Mouse (Mus musculus) hindbrain, embryonic 15.5 days (tissue): ENCODE measurements around the gene Psma5. TPM values are rescaled to one million over a fixed set of nuclear protein-coding genes. Genes with fewer than 3 reads are reported as not detected.
A peak's percentile ranks its signal among the peaks of the same experiment; 100 is the strongest.

Source experiments
- ATAC-seq: fragments of 200-750 bp; cut with Nextera tagmentation; 2 replicates; pipeline ENCODE4 v1.8.0; 2017; ENCODE audit warnings: low read depth, moderate number of reproducible peaks, moderate TSS enrichment; ENCODE audit not compliant: low FRiP score
- H3K27ac ChIP-seq: fragments of 300-500 bp; sonication (generic); replicated peaks from 2 replicates; pipeline ENCODE4 v1.5.1; 2015; ENCODE audit warnings: mild to moderate bottlenecking, inconsistent platforms
- H3K27me3 ChIP-seq: fragments of 300-500 bp; sonication (generic); 2 replicates; pipeline ENCODE4 v1.6.1; 2015; ENCODE audit warnings: control low read depth, inconsistent platforms
- H3K36me3 ChIP-seq: fragments of 300-500 bp; sonication (generic); 2 replicates; pipeline ENCODE4 v1.6.1; 2015; ENCODE audit warnings: control low read depth, inconsistent platforms
- H3K4me1 ChIP-seq: fragments of 300-500 bp; sonication (generic); replicated peaks from 2 replicates; pipeline ENCODE4 v1.6.1; 2015; ENCODE audit warnings: control low read depth, inconsistent platforms
- H3K4me2 ChIP-seq: fragments of 300-500 bp; sonication (generic); 2 replicates; pipeline ENCODE4 v1.6.1; 2015; ENCODE audit warnings: moderate library complexity, mild to moderate bottlenecking, inconsistent platforms
- H3K4me3 ChIP-seq: fragments of 300-500 bp; sonication (generic); 2 replicates; pipeline ENCODE4 v1.5.1; 2015; ENCODE audit warnings: mild to moderate bottlenecking, inconsistent platforms
- H3K9ac ChIP-seq: fragments of 300-500 bp; sonication (generic); 2 replicates; pipeline ENCODE4 v1.6.1; 2015; ENCODE audit warnings: inconsistent platforms
- H3K9me3 ChIP-seq: fragments of 300-500 bp; sonication (generic); 2 replicates; pipeline ENCODE4 v1.6.1; 2016; ENCODE audit warnings: control low read depth, inconsistent platforms
- WGBS: fragments of 180-500 bp; shearing (Covaris S2); methylation state at CpG from one replicate; pipeline ENCODE4 v1.1.7; 2015; 5-methylcytosine and 5-hydroxymethylcytosine counted together
- polyA plus RNA-seq: library from polyadenylated mRNA; unstranded; fragments of >200 nt; fragmentation: Nextera tagmentation; extraction: Ambion mirVana; gene quantifications from 2 replicates; pipeline ENCODE4 v1.2.1, GENCODE M21; 2015

Gene Psma5
- polyA plus RNA-seq, 1 experiment from 2014 or later, result 237 TPM

- no peaks in the 10 kb centered on the region for H3K27me3 ChIP-seq
- 63% methylated on average over 7 of the region's 7 CpGs for WGBS
- H3K9me3 ChIP-seq, result no peaks in the 10 kb centered on the region
- H3K4me3 ChIP-seq, result no peak overlapping the region
- H3K9ac ChIP-seq, result no peak overlapping the region
- H3K27ac ChIP-seq, result peak overlapping the region; percentile 58
- no peak for ATAC-seq
- peaks cover 41% of the 10 kb centered on the region for H3K4me1 ChIP-seq
- H3K4me2 ChIP-seq, result no peak overlapping the region
- H3K36me3 ChIP-seq, result no peaks in the 10 kb centered on the region
Measured at GRCm38 (mm10) chr3:108297050-108297419, 40.3 kb downstream of the Psma5 start.

GRCm38 (mm10) chr3:108297603-108298553, 41.2 kb downstream of the Psma5 start:
- H3K36me3 ChIP-seq, result no peaks in the 10 kb centered on the region
- H3K27me3 ChIP-seq, result no peaks in the 10 kb centered on the region
- ATAC-seq, result no peak
- no peak overlapping the region for H3K27ac ChIP-seq
- no peak overlapping the region for H3K4me2 ChIP-seq
- H3K9ac ChIP-seq, result no peak overlapping the region
- 69% methylated on average over 7 of the region's 7 CpGs for WGBS
- no peak overlapping the region for H3K4me3 ChIP-seq
- H3K4me1 ChIP-seq, result peaks cover 41% of the 10 kb centered on the region
- H3K9me3 ChIP-seq, result no peaks in the 10 kb centered on the region

- Histone ChIP-seq H3K27me3 (no peaks in the 10 kb centered on the region), H3K9me3 (no peaks in the 10 kb centered on the region), H3K4me3 (no peak overlapping the region), H3K36me3 (no peaks in the 10 kb centered on the region), H3K9ac (no peak overlapping the region), H3K27ac (no peak overlapping the region), H3K4me1 (peaks cover 28% of the 10 kb centered on the region), H3K4me2 (no peak overlapping the region)
- ATAC-seq, result no peak
- 84% methylated on average over 6 of the region's 6 CpGs for WGBS
Measured at GRCm38 (mm10) chr3:108300455-108301030, 43.8 kb downstream of the Psma5 start.

- Histone ChIP-seq H3K9ac (no peak overlapping the region), H3K27ac (no peak overlapping the region), H3K36me3 (no peaks in the 10 kb centered on the region), H3K4me2 (no peak overlapping the region), H3K4me3 (no peak overlapping the region), H3K9me3 (no peaks in the 10 kb centered on the region), H3K4me1 (peaks cover 20% of the 10 kb centered on the region), H3K27me3 (no peaks in the 10 kb centered on the region)
- no peak for ATAC-seq
- 92% methylated on average over 8 of the region's 8 CpGs for WGBS
Measured at GRCm38 (mm10) chr3:108303683-108304082, 47.0 kb downstream of the Psma5 start.

GRCm38 (mm10) chr3:108304747-108305146, 48.0 kb downstream of the Psma5 start:
- 86% methylated on average over 4 of the region's 4 CpGs for WGBS

GRCm38 (mm10) chr3:108306387-108306786, 49.7 kb downstream of the Psma5 start:
- H3K27me3 ChIP-seq, result no peaks in the 10 kb centered on the region
- H3K9ac ChIP-seq, result no peak overlapping the region
- H3K4me1 ChIP-seq, result peaks cover 20% of the 10 kb centered on the region
- no peak overlapping the region for H3K4me3 ChIP-seq
- WGBS, result 72% methylated on average over 3 of the region's 3 CpGs
- ATAC-seq, result no peak
- no peak overlapping the region for H3K27ac ChIP-seq
- H3K36me3 ChIP-seq, result peaks cover 5% of the 10 kb centered on the region; the same call in 1 of the 2 replicates
- no peak overlapping the region for H3K4me2 ChIP-seq
- H3K9me3 ChIP-seq, result no peaks in the 10 kb centered on the region

More at GRCm38 (mm10) chr3:108304747-108305146, 48.0 kb downstream of the Psma5 start:
- ATAC-seq, result no peak
- Histone ChIP-seq H3K9me3 (no peaks in the 10 kb centered on the region), H3K4me2 (no peak overlapping the region), H3K4me3 (no peak overlapping the region), H3K4me1 (peaks cover 20% of the 10 kb centered on the region), H3K27ac (no peak overlapping the region), H3K27me3 (no peaks in the 10 kb centered on the region), H3K36me3 (no peaks in the 10 kb centered on the region; the same call in 1 of the 2 replicates), H3K9ac (no peak overlapping the region)

- Histone ChIP-seq H3K9ac (no peak overlapping the region), H3K36me3 (peaks cover 5% of the 10 kb centered on the region; the same call in 1 of the 2 replicates), H3K27ac (0 out of 2 replicates have a peak overlapping the region, but pooled peaks have one; percentile 17), H3K27me3 (no peaks in the 10 kb centered on the region), H3K4me2 (no peak overlapping the region), H3K4me3 (no peak overlapping the region), H3K9me3 (no peaks in the 10 kb centered on the region), H3K4me1 (peaks cover 20% of the 10 kb centered on the region)
- 45% methylated on average over 6 of the region's 6 CpGs for WGBS
- ATAC-seq, result no peak
Measured at GRCm38 (mm10) chr3:108307485-108307884, 50.8 kb downstream of the Psma5 start.

GRCm38 (mm10) chr3:108310921-108311341, 54.2 kb downstream of the Psma5 start:
- Histone ChIP-seq H3K36me3 (peaks cover 8% of the 10 kb centered on the region), H3K27me3 (no peaks in the 10 kb centered on the region), H3K9me3 (no peaks in the 10 kb centered on the region), H3K4me2 (no peak overlapping the region), H3K9ac (no peak overlapping the region), H3K4me1 (peaks cover 24% of the 10 kb centered on the region), H3K27ac (no peak overlapping the region), H3K4me3 (no peak overlapping the region)
- ATAC-seq, result no peak

- Histone ChIP-seq H3K4me2 (no peak overlapping the region), H3K27me3 (no peaks in the 10 kb centered on the region), H3K9me3 (no peaks in the 10 kb centered on the region), H3K4me1 (peaks cover 16% of the 10 kb centered on the region), H3K4me3 (no peak overlapping the region), H3K27ac (no peak overlapping the region), H3K36me3 (peaks cover 8% of the 10 kb centered on the region), H3K9ac (no peak overlapping the region)
- ATAC-seq, result no peak
- WGBS, result 90% methylated on average over 4 of the region's 4 CpGs
Measured at GRCm38 (mm10) chr3:108311688-108312087, 55.0 kb downstream of the Psma5 start.

GRCm38 (mm10) chr3:108312414-108312813, 55.7 kb downstream of the Psma5 start:
- ATAC-seq, result no peak
- no peaks in the 10 kb centered on the region for H3K27me3 ChIP-seq
- no peak overlapping the region for H3K9ac ChIP-seq
- H3K4me2 ChIP-seq, result no peak overlapping the region
- H3K9me3 ChIP-seq, result no peaks in the 10 kb centered on the region
- peaks cover 8% of the 10 kb centered on the region for H3K36me3 ChIP-seq
- H3K4me3 ChIP-seq, result no peak overlapping the region
- peaks cover 12% of the 10 kb centered on the region for H3K4me1 ChIP-seq
- H3K27ac ChIP-seq, result no peak overlapping the region

- Histone ChIP-seq H3K9me3 (no peaks in the 10 kb centered on the region), H3K27me3 (no peaks in the 10 kb centered on the region), H3K4me2 (no peak overlapping the region), H3K36me3 (peaks cover 8% of the 10 kb centered on the region), H3K4me1 (peaks cover 5% of the 10 kb centered on the region; the same call in 1 of the 2 replicates), H3K9ac (no peak overlapping the region), H3K4me3 (no peak overlapping the region), H3K27ac (no peak overlapping the region)
- 83% methylated on average over 4 of the region's 4 CpGs for WGBS
- ATAC-seq, result no peak
Measured at GRCm38 (mm10) chr3:108313138-108313537, 56.4 kb downstream of the Psma5 start.

- 65% methylated on average over 8 of the region's 8 CpGs for WGBS
- Histone ChIP-seq H3K4me3 (no peak overlapping the region), H3K4me1 (peaks cover 5% of the 10 kb centered on the region; the same call in 1 of the 2 replicates), H3K36me3 (peaks cover 8% of the 10 kb centered on the region), H3K27me3 (no peaks in the 10 kb centered on the region), H3K9ac (no peak overlapping the region), H3K4me2 (no peak overlapping the region), H3K9me3 (no peaks in the 10 kb centered on the region), H3K27ac (no peak overlapping the region)
- no peak for ATAC-seq
Measured at GRCm38 (mm10) chr3:108314038-108314675, 57.4 kb downstream of the Psma5 start.
